Mouse (Mus musculus) adrenal gland, adult (tissue): ENCODE results near the gene Akap12.

Experiments used
- DNase-seq, 2 experiments: peaks; one replicate each; pipeline ENCODE4 v3.0.0; 2022 to 2023; ENCODE audit warnings: low spot score in 1 of 2; ENCODE audit not compliant: inconsistent age in 2 of 2

Gene Akap12

GRCm38 (mm10) chr10:4355882-4356451 lies 89.8 kb downstream of the Akap12 start:
- DNase-seq = peak; percentile 60 to 74

DNA sequence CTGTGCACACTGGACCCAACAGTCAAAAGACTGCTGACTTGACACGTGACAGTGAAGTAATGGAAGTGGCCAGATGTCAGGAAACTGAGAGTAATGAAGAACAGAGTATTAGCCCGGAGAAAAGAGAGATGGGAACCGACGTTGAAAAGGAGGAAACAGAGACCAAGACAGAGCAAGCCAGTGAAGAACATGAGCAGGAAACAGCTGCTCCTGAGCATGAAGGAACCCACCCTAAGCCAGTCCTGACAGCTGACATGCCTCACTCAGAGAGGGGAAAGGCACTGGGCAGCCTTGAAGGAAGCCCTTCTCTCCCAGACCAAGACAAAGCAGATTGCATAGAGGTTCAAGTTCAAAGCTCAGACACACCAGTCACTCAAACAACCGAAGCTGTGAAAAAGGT lies 90.5 kb downstream of the Akap12 start:
- DNase-seq = no peak

DNA sequence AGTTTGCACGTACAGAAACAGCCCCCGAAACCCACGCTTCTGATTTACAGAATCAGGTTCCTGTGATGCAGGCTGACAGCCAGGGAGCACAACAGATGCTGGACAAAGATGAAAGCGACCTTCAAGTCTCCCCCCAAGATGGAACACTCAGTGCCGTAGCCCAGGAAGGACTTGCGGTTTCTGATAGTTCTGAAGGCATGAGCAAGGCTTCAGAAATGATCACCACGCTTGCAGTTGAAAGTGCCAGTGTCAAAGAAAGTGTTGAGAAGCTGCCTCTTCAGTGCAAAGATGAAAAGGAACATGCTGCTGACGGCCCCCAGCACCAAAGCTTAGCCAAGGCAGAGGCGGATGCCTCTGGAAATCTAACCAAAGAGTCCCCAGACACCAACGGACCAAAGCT lies 91.3 kb downstream of the Akap12 start:
- no peak for DNase-seq

DNA sequence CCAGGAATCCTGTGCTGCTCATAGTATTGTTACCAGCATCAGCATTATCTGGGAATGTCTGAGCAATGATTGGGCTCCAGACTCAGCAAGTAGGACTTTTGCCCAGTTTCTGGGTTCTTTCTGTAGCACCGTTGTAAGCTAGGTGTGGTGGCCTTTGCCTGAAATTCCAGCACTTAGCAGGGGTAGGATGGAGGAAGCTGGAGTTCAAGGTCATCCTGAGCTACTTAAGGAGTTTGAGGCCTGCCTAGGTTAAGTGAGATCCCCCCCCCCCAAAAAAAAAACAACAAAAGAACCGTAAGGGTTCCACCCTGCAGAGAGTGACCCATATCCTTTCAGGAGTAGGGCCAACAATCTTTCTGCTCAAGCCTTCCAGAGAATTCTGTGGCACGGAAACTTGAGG lies 98.4 kb downstream of the Akap12 start:
- no peak for DNase-seq

DNA sequence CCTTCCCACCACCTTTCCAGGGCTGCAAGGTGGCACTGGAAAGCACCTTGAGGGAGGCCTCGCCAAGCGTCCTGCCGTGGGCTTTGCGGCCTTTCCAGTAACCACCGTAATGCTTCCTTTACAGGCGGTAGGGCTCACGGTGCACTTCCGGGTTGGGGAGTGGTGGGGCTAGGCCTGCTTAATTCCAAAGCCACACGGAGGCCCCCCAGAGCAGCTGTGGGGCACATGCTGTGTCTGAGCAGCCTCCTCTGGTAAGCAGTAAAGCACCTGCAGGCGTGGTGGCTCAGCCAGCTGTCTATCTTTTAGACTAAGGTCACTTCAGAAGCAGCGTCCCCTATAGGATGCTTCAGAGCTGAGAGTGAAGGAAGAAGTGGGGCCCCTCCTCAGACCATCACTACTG lies 103.9 kb downstream of the Akap12 start:
- no peak for DNase-seq

GRCm38 (mm10) chr10:4372011-4372410 lies 105.8 kb downstream of the Akap12 start:
- peak in 1 of 2 experiments; percentile 81 for DNase-seq

- DNase-seq = no peak
Measured at GRCm38 (mm10) chr10:4373558-4373957, 107.4 kb downstream of the Akap12 start.

DNA sequence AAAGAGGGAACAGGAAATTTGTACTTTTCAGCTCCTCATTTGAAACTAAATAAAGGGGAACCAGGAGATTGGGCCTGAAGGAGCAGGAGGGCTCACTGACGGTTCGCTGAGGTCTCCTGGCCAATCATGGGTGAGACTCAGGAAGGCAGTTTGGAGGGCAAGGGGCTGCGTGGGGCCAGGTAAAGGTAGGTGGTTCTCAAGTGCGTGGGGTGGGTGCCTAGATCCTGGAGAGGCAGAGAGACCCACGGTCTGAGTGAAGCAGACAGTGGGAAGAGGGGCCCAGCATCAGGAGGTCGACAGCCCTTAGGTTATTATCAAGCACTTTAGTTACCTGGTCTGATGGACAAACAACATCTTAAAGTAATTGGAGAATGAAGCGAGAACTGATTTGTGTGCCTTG lies 108.1 kb downstream of the Akap12 start:
- DNase-seq = no peak

- no peak for DNase-seq
Measured at GRCm38 (mm10) chr10:4374734-4375133, 108.6 kb downstream of the Akap12 start.

DNA sequence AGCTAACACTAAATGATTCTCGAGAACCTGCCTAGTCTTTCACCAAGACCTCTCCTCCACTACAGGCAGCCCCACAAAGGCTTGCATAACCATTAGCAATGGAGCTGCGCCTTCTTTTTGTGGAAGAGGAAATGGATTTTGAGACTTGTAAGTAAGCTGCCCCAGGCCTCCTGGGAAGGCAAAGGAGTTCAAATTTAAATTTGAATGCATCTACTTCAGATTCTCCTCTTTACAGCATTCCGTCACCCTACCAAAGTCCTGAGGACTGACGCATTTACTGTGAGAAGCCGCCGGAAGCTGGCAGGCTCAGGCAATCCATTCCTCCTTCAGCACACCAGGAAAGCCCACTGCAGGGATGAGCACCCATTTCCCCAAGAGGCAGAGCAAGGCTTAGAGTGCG lies 109.1 kb downstream of the Akap12 start:
- DNase-seq = no peak

GRCm38 (mm10) chr10:4376461-4376860 lies 110.3 kb downstream of the Akap12 start:
- DNase-seq = peak; percentile 51 to 82

DNA sequence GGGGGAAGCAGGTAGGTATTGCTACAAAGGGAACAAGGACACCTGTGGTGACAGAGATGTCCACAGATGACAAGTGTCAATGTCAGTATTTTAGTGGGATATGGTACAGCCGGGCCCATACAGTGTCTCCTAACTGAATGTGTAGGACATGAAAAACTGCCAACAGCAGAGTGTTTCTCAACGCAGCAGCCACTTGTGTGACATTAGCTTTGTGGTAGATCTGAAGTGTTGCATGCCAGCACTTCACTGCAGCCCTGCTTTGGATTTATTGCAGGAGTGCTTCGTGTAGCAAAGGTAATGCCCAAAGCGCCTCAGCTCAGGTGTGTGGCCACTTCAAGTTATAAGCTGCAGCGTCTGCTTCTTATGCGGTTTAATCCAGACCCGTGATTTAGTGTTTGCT lies 110.8 kb downstream of the Akap12 start:
- peak in 1 of 2 experiments; percentile 36 for DNase-seq

GRCm38 (mm10) chr10:4380748-4381147 lies 114.6 kb downstream of the Akap12 start:
- DNase-seq = no peak

DNA sequence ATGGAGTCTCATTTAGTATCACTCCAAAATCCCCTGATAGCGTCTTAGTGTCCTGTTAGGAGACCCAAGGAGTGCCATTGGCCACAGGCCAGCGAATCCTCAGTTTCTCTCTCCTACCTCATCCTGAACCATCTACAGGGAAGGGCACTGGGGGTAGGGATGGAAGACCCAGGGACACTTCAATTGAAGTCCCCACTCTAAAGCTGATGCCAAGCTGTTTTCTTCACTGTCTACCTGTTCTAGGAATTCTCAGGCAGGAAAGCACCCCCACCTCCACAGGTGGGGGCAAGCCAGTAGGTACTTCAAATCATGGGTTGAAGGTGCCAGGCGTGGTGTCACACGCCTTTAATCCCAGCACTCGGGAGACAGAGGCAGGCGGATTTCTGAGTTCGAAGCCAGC lies 118.1 kb downstream of the Akap12 start:
- no peak for DNase-seq

GRCm38 (mm10) chr10:4386609-4387591 lies 120.7 kb downstream of the Akap12 start:
- DNase-seq = peak; percentile 97

DNA sequence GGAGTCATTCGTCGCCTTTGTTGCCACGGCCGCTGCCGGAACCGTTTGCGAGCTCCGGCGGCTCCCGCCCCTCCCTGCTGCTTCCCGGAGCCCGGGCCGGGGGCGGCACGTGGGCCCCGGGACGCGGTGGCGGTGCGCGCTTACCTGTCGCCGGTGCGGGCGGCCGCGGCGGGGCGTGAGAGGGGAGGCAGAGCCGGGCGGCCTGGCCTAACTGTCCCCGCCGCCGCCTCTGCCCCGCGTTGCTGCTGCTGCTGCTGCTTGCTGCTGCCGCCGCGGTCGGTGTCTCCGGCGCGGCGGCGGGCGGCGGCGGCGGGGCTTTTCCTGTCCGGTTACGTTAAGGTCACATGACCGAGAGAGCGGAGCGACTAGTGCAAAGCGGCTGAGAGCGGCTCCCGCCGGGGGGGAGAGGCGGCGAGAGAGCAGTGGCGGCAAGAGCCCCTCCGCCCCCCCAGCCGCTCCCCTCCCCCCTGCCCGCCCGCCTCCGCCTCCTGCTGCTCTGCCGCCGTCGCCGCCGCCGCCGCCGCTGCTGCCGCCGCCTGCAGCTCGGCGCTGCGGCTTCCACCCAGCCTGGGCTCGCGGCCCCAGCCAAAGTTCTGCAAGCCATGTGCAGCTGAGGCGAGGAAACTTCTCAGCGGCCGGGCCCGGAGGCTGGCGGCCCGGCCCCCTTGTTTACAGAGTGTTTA lies 121.7 kb downstream of the Akap12 start, which contains the start of gene Zbtb2:
TSS of gene Zbtb2 (minus strand) at position 408 of the 683 bp plus-strand sequence.
- peak; percentile 77 to 89 for DNase-seq

DNA sequence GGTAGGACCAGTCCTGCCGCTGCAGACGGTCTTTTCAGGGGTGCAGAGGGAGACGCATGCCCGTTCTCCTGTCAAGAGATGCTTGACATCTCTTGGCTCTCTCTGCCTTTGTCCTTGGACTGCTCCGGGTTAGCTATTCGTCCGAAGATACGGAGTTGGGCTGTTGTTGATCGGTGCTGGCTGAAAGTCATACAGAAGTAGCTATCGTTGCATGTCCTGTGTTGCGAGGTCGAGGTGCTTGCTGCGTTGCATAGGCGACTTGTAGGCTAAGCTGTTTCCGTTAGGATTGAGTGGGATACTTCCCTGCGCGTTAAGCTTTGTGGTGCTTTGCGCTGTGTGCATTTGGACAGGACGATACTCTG lies 122.2 kb downstream of the Akap12 start:
- peak in 1 of 2 experiments; percentile 71 for DNase-seq

- peak; percentile 69 to 91 for DNase-seq
Measured at GRCm38 (mm10) chr10:4389036-4389435, 122.9 kb downstream of the Akap12 start.

- peak; percentile 46 to 77 for DNase-seq
Measured at GRCm38 (mm10) chr10:4389461-4390112, 123.4 kb downstream of the Akap12 start.

DNA sequence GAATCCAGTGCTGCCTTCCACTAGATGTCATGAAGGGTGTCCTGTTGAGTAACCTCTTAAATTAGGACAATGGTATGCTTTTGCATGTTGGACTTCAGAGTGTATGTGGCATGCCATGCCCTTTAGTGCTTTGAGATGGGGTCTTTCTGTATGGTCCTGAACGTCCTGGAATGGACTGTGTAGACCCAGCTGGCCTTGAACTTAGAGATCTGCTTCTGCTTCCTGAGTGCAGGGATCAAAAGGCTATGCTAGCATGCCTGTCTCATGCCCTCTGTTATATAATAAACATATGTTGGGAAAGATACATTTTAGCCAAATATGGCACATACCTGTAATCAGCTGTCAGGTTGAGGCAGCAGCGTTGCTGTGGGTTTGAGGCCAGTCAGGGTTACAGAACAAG lies 124.4 kb downstream of the Akap12 start:
- DNase-seq = peak in 1 of 2 experiments; percentile 67

DNA sequence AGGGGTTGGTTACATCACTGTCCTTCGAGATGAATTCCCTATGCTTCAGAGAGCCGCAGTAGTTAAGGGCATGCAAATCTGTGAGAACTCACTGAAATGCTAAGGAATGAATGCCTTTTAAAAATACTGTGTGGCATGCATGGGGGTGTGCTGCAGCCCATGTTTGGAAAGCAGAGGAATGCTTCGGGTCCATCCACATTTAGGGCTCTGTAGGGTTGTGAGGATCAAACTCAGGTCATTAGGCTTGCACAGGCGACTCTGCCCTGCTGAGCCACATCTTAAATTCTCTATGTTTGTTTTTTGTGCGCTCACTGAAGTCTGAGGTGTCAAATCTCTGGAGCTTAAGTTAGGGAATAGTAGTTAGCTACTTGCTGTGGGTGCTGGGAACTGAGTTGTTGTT lies 124.9 kb downstream of the Akap12 start:
- peak in 1 of 2 experiments; percentile 60 for DNase-seq
